Mouse (Mus musculus) heart, postnatal 25 days (tissue): ENCODE data around the gene Lmod2. TPM values are rescaled to one million over a fixed set of nuclear protein-coding genes. Genes with fewer than 3 reads are reported as not detected.

Source experiments
- DNase-seq: peaks from one replicate; pipeline ENCODE4 v3.0.0; 2022; ENCODE audit warnings: low spot score
- intact Hi-C: fragments of 180-260 bp; cut with DNase I; formaldehyde crosslinking; loops from one replicate; pipeline ENCODE4 v1.15.1; 2025
- total RNA-seq, 2 experiments: library from RNA; stranded (reverse); gene quantifications; 2 replicates each; pipeline ENCODE4 v1.2.3; 2021

Lmod2 gene
- total RNA-seq, result 100 to 1,000 TPM; 681 to 701 TPM

- intact Hi-C loops, result loop anchor here (5.0 kb wide), 1 partner anchor 55 kb away; no protein-coding TSS in a partner anchor
- peak; percentile 45 for DNase-seq
These were observed at the start of gene Lmod2 for GRCm38 (mm10) chr6:24597500-24597899. TSS of gene Lmod2 (plus strand) at chr6:24597762.

- no peak for DNase-seq
- intact Hi-C loops, result no loop called here
These were observed 47.8 kb upstream of the Lmod2 start for GRCm38 (mm10) chr6:24549801-24550200.

GRCm38 (mm10) chr6:24552046-24552445 lies 45.5 kb upstream of the Lmod2 start:
- no peak for DNase-seq
- intact Hi-C loops, result no loop called here

GRCm38 (mm10) chr6:24554427-24555086 lies 43.0 kb upstream of the Lmod2 start:
- intact Hi-C loops, result no loop called here
- no peak for DNase-seq

GRCm38 (mm10) chr6:24555488-24555887 lies 42.1 kb upstream of the Lmod2 start:
- no peak for DNase-seq
- intact Hi-C loops, result no loop called here

- DNase-seq, result no peak
- intact Hi-C loops, result no loop called here
These were observed 33.5 kb upstream of the Lmod2 start for GRCm38 (mm10) chr6:24564081-24564480.

GRCm38 (mm10) chr6:24564886-24565285 lies 32.7 kb upstream of the Lmod2 start:
- intact Hi-C loops, result loop anchor here (5.0 kb wide), 1 partner anchor 157 kb away; no protein-coding TSS in a partner anchor
- DNase-seq, result no peak

GRCm38 (mm10) chr6:24568963-24569362 lies 28.6 kb upstream of the Lmod2 start:
- intact Hi-C loops, result loop anchor here (1.0 to 5.0 kb wide), 3 partner anchors 40 to 153 kb away; partner anchors contain the start of genes Asb15 and Ndufa5
- DNase-seq, result no peak

GRCm38 (mm10) chr6:24569711-24570110 lies 27.9 kb upstream of the Lmod2 start:
- intact Hi-C loops, result loop anchor here (1.0 to 5.0 kb wide), 3 partner anchors 41 to 153 kb away; partner anchors contain the start of genes Asb15 and Ndufa5
- DNase-seq, result no peak

GRCm38 (mm10) chr6:24570278-24570677 lies 27.3 kb upstream of the Lmod2 start:
- DNase-seq, result no peak
- intact Hi-C loops, result no loop called here

GRCm38 (mm10) chr6:24571126-24571525 lies 26.4 kb upstream of the Lmod2 start:
- intact Hi-C loops, result no loop called here
- no peak for DNase-seq

- DNase-seq, result no peak
These were observed 25.1 kb upstream of the Lmod2 start for GRCm38 (mm10) chr6:24572431-24572830.

GRCm38 (mm10) chr6:24573319-24573718 lies 24.2 kb upstream of the Lmod2 start:
- no peak for DNase-seq
- intact Hi-C loops, result loop anchor here (2.0 kb wide), 1 partner anchor 13 kb away; no protein-coding TSS in a partner anchor

More at GRCm38 (mm10) chr6:24572431-24572830, 25.1 kb upstream of the Lmod2 start:
- intact Hi-C loops, result loop anchor here (2.0 kb wide), 1 partner anchor 14 kb away; no protein-coding TSS in a partner anchor

- DNase-seq, result peak; percentile 44
These were observed 14.1 kb upstream of the Lmod2 start for GRCm38 (mm10) chr6:24583456-24583855.

GRCm38 (mm10) chr6:24585431-24586310 lies 11.9 kb upstream of the Lmod2 start:
- intact Hi-C loops, result loop anchor here (2.0 kb wide), 1 partner anchor 13 kb away; no protein-coding TSS in a partner anchor
- no peak for DNase-seq

More at GRCm38 (mm10) chr6:24583456-24583855, 14.1 kb upstream of the Lmod2 start:
- intact Hi-C loops, result no loop called here

GRCm38 (mm10) chr6:24586885-24587284 lies 10.7 kb upstream of the Lmod2 start:
- DNase-seq, result peak; percentile 70
- intact Hi-C loops, result loop anchor here (2.0 kb wide), 1 partner anchor 14 kb away; no protein-coding TSS in a partner anchor

- intact Hi-C loops, result no loop called here
- DNase-seq, result no peak
These were observed 7.3 kb upstream of the Lmod2 start for GRCm38 (mm10) chr6:24590282-24590681.

GRCm38 (mm10) chr6:24591525-24592218 lies 5.9 kb upstream of the Lmod2 start:
- intact Hi-C loops, result no loop called here
- DNase-seq, result no peak

- intact Hi-C loops, result loop anchor here (5.0 kb wide), 1 partner anchor 57 kb away; no protein-coding TSS in a partner anchor
- DNase-seq, result no peak
These were observed 1.6 kb downstream of the Lmod2 start for GRCm38 (mm10) chr6:24599179-24599578.

- no peak for DNase-seq
- intact Hi-C loops, result loop anchor here (5.0 kb wide), 1 partner anchor 57 kb away; no protein-coding TSS in a partner anchor
These were observed 2.1 kb downstream of the Lmod2 start for GRCm38 (mm10) chr6:24599639-24600038.
